Mouse (Mus musculus): ENCODE measurements at regions not wholly inside any gene's neighbourhood (a gene's known extent, or its start where the extent isn't known, plus 50 kb on each side); places are given as distances from the start of the nearest gene placed in this dataset.

DNA sequence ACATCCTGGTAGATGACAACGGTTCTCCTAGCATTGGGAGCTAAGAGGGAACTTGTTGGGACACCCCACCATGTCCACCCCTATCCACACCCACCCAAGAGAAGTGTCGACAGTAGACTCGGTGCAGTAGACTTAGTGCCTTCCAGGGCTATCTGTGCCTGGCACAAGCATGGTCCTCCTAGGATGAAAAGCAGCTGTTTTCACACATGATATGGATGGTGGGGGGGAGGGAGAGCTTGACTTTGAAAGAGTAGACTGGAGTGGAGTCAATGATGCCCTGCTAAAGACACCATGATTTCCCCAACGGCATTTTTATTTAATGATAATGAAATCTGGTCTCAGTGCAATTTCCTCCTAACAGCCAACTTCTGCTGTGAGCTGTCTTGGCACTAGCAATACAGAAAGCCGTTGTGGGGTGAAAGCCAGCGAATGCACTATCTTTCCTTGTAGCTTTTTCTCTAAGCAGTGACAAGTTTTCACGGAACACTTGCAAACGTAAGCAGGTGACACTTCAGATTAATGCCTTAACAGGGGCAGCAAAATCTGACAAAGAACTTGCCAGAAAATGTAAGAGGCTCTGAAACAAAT lies 244.6 kb upstream of the Fn1 start:
- Histone ChIP-seq H3K9me3 (replicated peaks) (no peaks in the 10 kb centered on the region), H3K9ac (no peak overlapping the region), H3K4me2 (no peak overlapping the region), H3K4me1 (replicated peaks) (peaks cover 26% of the 10 kb centered on the region), H3K27me3 (no peaks in the 10 kb centered on the region), H3K36me3 (no peaks in the 10 kb centered on the region), H3K27ac (no peak overlapping the region), H3K4me3 (no peak overlapping the region)
- WGBS: 19% methylated on average over 8 of the region's 8 CpGs
- ATAC-seq (replicated peaks; ENCODE audit: insufficient number of reproducible peaks, insufficient read depth, low FRiP score, low read depth): no peak

DNA sequence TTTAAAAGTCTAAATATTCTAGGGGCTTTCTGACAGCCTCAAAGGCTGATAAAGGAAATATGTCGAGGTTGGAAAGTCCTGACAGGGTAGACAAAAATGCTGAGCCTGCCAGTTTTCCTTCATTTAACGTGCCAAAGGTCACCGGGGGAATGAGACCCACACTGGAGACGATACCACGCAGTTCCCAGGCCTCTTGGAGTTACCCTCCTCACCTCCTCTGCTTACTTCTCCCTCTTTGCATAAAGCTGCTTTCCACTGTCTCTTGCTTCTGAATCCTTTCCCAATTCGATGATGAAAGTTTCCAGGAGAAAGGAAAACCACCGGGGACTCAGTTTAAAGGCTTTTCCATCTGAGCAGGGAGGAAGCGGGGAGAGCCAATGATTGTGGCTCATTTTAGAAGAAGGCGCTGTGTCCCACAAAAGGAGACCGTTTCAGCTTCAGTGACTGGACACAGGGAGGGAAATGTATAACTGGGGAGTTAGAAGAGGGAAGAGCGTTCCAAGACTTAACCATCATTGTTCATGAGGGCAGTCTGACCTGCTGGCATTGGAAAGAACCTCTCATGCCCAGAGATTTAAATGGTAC lies 243.2 kb upstream of the Fn1 start:
- H3K9ac ChIP-seq: no peak overlapping the region
- no peaks in the 10 kb centered on the region for H3K36me3 ChIP-seq
- H3K27ac ChIP-seq: no peak overlapping the region; the same call in 1 of the 2 replicates
- H3K27me3 ChIP-seq: no peaks in the 10 kb centered on the region
- H3K4me2 ChIP-seq: no peak overlapping the region
- no peaks in the 10 kb centered on the region for H3K9me3 ChIP-seq (replicated peaks)
- H3K4me1 ChIP-seq (replicated peaks): peaks cover 26% of the 10 kb centered on the region
- H3K4me3 ChIP-seq: no peak overlapping the region
- WGBS: 54% methylated on average over 11 of the region's 11 CpGs
- ATAC-seq (replicated peaks; ENCODE audit: insufficient number of reproducible peaks, insufficient read depth, low FRiP score, low read depth): no peak

- H3K4me3 ChIP-seq: no peak overlapping the region
- no peaks in the 10 kb centered on the region for H3K9me3 ChIP-seq (replicated peaks)
- no peaks in the 10 kb centered on the region for H3K36me3 ChIP-seq
- no peak overlapping the region for H3K4me2 ChIP-seq
- ATAC-seq (replicated peaks; ENCODE audit: insufficient number of reproducible peaks, insufficient read depth, low FRiP score, low read depth): no peak; the same call in 1 of the 2 replicates
- 16% methylated on average over 5 of the region's 5 CpGs for whole genome bisulfite sequencing
- H3K27ac ChIP-seq: no peak overlapping the region
- no peaks in the 10 kb centered on the region for H3K27me3 ChIP-seq
- H3K4me1 ChIP-seq (replicated peaks): peaks cover 20% of the 10 kb centered on the region
- H3K9ac ChIP-seq: no peak overlapping the region
Observed at GRCm38 (mm10) chr1:71893636-71894035, 240.6 kb upstream of the Fn1 start.

- Histone ChIP-seq H3K9me3 (replicated peaks) (no peaks in the 10 kb centered on the region), H3K4me1 (replicated peaks) (no peaks in the 10 kb centered on the region), H3K9ac (no peak overlapping the region), H3K27ac (no peak overlapping the region), H3K27me3 (no peaks in the 10 kb centered on the region), H3K36me3 (no peaks in the 10 kb centered on the region), H3K4me2 (no peak overlapping the region), H3K4me3 (no peak overlapping the region)
- 75% methylated on average over 3 of the region's 3 CpGs for WGBS
- ATAC-seq (replicated peaks; ENCODE audit: insufficient number of reproducible peaks, insufficient read depth, low FRiP score, low read depth): no peak
Observed at GRCm38 (mm10) chr1:71887809-71888208, 234.8 kb upstream of the Fn1 start.

DNA sequence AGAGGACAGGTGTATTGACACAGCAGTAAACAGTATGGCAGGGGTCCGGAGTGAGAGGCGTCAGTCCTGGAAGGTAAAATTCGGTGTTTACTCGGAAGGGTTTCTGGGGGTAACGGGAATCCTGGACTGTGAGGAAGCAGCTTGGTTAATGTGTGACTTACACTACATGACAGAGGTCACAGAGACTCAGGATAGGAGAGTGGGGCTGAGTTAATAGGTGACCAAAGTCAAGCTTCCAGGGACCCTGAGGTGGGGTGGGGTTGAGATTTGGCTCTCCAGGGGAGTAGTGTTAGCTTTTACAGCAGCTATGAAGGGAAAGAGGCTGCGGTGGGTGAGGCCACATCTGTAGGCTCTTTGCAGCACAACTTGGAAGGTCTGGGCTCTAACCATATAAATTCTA lies 233.9 kb upstream of the Fn1 start:
- no peak for ATAC-seq (replicated peaks; ENCODE audit: insufficient number of reproducible peaks, insufficient read depth, low FRiP score, low read depth)
- H3K36me3 ChIP-seq: no peaks in the 10 kb centered on the region
- WGBS: 85% methylated on average over 6 of the region's 6 CpGs
- no peak overlapping the region for H3K4me3 ChIP-seq
- no peaks in the 10 kb centered on the region for H3K27me3 ChIP-seq
- H3K4me2 ChIP-seq: no peak overlapping the region
- no peaks in the 10 kb centered on the region for H3K9me3 ChIP-seq (replicated peaks)
- no peak overlapping the region for H3K27ac ChIP-seq
- no peaks in the 10 kb centered on the region for H3K4me1 ChIP-seq (replicated peaks)
- H3K9ac ChIP-seq: no peak overlapping the region

GRCm38 (mm10) chr1:71886233-71886632 lies 233.2 kb upstream of the Fn1 start:
- WGBS: 55% methylated on average over 5 of the region's 5 CpGs
- no peak overlapping the region for H3K27ac ChIP-seq
- ATAC-seq (replicated peaks; ENCODE audit: insufficient number of reproducible peaks, insufficient read depth, low FRiP score, low read depth): no peak

DNA sequence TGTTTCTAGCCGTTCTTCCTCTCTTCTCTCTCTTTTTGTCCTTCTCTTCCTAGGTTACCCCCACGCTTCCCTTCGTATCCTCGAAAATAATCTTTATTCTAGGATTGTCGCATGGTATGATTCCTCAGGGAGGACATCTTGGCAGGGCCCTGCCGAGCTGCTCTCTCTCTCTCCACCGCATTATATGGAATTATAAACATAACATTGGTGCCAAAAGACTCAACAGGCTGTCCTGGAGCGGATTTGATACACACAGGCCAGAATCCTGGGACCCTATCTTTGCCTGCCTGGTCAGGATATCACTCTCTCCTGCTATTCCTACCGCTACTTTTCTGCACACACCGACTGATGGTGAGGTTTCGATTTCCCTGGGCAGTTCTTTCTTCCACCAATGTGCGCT lies 228.9 kb upstream of the Fn1 start:
- Histone ChIP-seq H3K9ac (no peak overlapping the region), H3K27me3 (no peaks in the 10 kb centered on the region), H3K4me1 (replicated peaks) (no peaks in the 10 kb centered on the region), H3K4me3 (no peak overlapping the region), H3K4me2 (no peak overlapping the region), H3K27ac (no peak overlapping the region), H3K36me3 (no peaks in the 10 kb centered on the region), H3K9me3 (replicated peaks) (no peaks in the 10 kb centered on the region)
- no peak for ATAC-seq (replicated peaks; ENCODE audit: insufficient number of reproducible peaks, insufficient read depth, low FRiP score, low read depth)
- 71% methylated on average over 12 of the region's 12 CpGs for WGBS

More at GRCm38 (mm10) chr1:71886233-71886632, 233.2 kb upstream of the Fn1 start:
- no peaks in the 10 kb centered on the region for H3K9me3 ChIP-seq (replicated peaks)
- H3K36me3 ChIP-seq: no peaks in the 10 kb centered on the region
- no peaks in the 10 kb centered on the region for H3K4me1 ChIP-seq (replicated peaks)
- H3K9ac ChIP-seq: no peak overlapping the region
- H3K4me2 ChIP-seq: no peak overlapping the region
- no peaks in the 10 kb centered on the region for H3K27me3 ChIP-seq
- no peak overlapping the region for H3K4me3 ChIP-seq

- H3K4me1 ChIP-seq (replicated peaks): no peaks in the 10 kb centered on the region
- H3K27me3 ChIP-seq: no peaks in the 10 kb centered on the region
- no peak overlapping the region for H3K9ac ChIP-seq
- no peaks in the 10 kb centered on the region for H3K9me3 ChIP-seq (replicated peaks)
- H3K27ac ChIP-seq: no peak overlapping the region
- H3K4me3 ChIP-seq: no peak overlapping the region
- no peaks in the 10 kb centered on the region for H3K36me3 ChIP-seq
- no peak overlapping the region for H3K4me2 ChIP-seq
- WGBS: 70% methylated on average over 4 of the region's 4 CpGs
- ATAC-seq (replicated peaks; ENCODE audit: insufficient number of reproducible peaks, insufficient read depth, low FRiP score, low read depth): no peak
Observed at GRCm38 (mm10) chr1:71881191-71881590, 228.2 kb upstream of the Fn1 start.

GRCm38 (mm10) chr1:71880480-71880879 lies 227.5 kb upstream of the Fn1 start:
- H3K9me3 ChIP-seq (replicated peaks): no peaks in the 10 kb centered on the region
- no peak for ATAC-seq (replicated peaks; ENCODE audit: insufficient number of reproducible peaks, insufficient read depth, low FRiP score, low read depth)
- no peaks in the 10 kb centered on the region for H3K4me1 ChIP-seq (replicated peaks)
- no peaks in the 10 kb centered on the region for H3K27me3 ChIP-seq
- H3K4me3 ChIP-seq: no peak overlapping the region
- no peak overlapping the region for H3K9ac ChIP-seq
- H3K27ac ChIP-seq: no peak overlapping the region
- H3K4me2 ChIP-seq: no peak overlapping the region
- no peaks in the 10 kb centered on the region for H3K36me3 ChIP-seq
- 67% methylated on average over 6 of the region's 6 CpGs for WGBS

DNA sequence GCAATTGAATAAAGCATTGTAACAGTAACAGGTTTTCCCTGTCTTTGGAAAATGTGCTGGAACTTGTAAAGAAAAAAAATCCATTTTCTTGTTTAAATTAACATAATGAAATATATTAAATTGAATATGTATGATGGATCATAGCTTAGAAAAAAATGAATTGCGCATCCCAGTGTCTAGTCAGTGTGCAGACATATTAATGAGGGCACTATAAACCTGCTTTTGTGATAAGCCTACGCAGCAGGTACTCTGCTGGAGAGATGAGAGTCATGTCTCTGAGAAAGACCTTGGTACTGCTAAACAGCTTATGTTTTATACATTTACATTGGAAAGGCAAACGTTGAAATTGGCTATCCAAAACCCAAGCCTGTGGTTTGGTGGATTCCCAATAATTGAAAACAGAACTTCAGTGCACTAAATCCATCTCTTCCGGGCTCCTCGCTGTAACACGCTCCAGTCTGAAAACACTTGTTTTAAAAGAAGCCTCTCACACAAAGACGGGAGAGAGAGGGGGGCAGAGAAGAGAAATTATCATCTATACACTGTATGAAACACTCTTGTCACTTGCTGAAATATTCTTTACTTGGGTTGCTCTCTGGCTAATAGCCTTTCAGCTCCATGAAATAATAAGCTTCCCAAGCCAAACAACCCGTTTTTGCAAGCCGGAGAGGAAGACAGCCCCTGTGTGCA lies 223.9 kb upstream of the Fn1 start:
- Histone ChIP-seq H3K9me3 (replicated peaks) (no peaks in the 10 kb centered on the region), H3K9ac (no peak overlapping the region), H3K4me2 (no peak overlapping the region), H3K4me3 (no peak overlapping the region), H3K27ac (no peak overlapping the region), H3K4me1 (replicated peaks) (no peaks in the 10 kb centered on the region), H3K36me3 (no peaks in the 10 kb centered on the region), H3K27me3 (no peaks in the 10 kb centered on the region)
- ATAC-seq (replicated peaks; ENCODE audit: insufficient number of reproducible peaks, insufficient read depth, low FRiP score, low read depth): no peak
- WGBS: 75% methylated on average over 9 of the region's 9 CpGs

- Histone ChIP-seq H3K4me3 (no peak overlapping the region), H3K36me3 (no peaks in the 10 kb centered on the region), H3K4me2 (no peak overlapping the region), H3K27me3 (no peaks in the 10 kb centered on the region), H3K27ac (no peak overlapping the region), H3K9me3 (replicated peaks) (no peaks in the 10 kb centered on the region), H3K9ac (no peak overlapping the region), H3K4me1 (replicated peaks) (no peaks in the 10 kb centered on the region)
- no peak for ATAC-seq (replicated peaks; ENCODE audit: insufficient number of reproducible peaks, insufficient read depth, low FRiP score, low read depth)
- WGBS: 86% methylated on average over 2 of the region's 2 CpGs
Observed at GRCm38 (mm10) chr1:71874037-71874436, 221.0 kb upstream of the Fn1 start.

DNA sequence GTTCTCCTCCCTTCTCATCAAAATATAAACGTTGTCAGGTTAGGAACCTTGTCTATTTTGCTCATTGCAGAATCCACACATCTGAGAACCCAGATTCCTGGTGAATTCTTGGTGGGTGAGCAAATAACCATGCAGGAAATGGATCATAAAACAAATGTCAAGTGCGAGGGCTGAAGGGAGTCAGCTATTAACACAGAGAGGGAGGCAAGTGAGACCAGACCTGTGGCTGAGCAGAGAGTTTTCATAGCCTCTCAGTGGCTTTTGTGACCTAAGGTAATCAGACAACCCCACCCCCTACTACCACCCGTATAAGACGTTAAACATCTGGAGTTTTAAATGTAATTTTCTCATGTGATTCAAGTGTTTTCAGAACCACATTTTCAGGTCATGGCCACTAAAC lies 212.7 kb upstream of the Fn1 start:
- Histone ChIP-seq H3K27ac (no peak overlapping the region), H3K27me3 (no peaks in the 10 kb centered on the region), H3K4me1 (replicated peaks) (peaks cover 12% of the 10 kb centered on the region; the same call in 1 of the 2 replicates), H3K9ac (no peak overlapping the region), H3K9me3 (replicated peaks) (no peaks in the 10 kb centered on the region), H3K4me2 (no peak overlapping the region), H3K4me3 (no peak overlapping the region), H3K36me3 (no peaks in the 10 kb centered on the region)
- ATAC-seq (replicated peaks; ENCODE audit: insufficient number of reproducible peaks, insufficient read depth, low FRiP score, low read depth): no peak
- WGBS: 38% methylated on average over 4 of the region's 4 CpGs
